Mouse (Mus musculus) stomach, postnatal 0 days (tissue): ENCODE results near the gene Ptgr1.

Experiments
- CTCF ChIP-seq: IDR thresholded peaks from 2 replicates; pipeline ENCODE4 v1.5.1; 2016; ENCODE audit warnings: antibody characterized with exemption, low read depth, mild to moderate bottlenecking, moderate library complexity
- EP300 ChIP-seq: optimal IDR thresholded peaks from 2 replicates; pipeline ENCODE3; 2016; ENCODE audit warnings: antibody characterized with exemption

GRCm38 (mm10) chr4:59015181-59015580, 28.3 kb upstream of the Ptgr1 start:
- TF ChIP-seq EP300: no peak
- no peak for TF ChIP-seq CTCF
